ENCODE assay signal across 29 mouse cellular contexts in the genomic region with DNA sequence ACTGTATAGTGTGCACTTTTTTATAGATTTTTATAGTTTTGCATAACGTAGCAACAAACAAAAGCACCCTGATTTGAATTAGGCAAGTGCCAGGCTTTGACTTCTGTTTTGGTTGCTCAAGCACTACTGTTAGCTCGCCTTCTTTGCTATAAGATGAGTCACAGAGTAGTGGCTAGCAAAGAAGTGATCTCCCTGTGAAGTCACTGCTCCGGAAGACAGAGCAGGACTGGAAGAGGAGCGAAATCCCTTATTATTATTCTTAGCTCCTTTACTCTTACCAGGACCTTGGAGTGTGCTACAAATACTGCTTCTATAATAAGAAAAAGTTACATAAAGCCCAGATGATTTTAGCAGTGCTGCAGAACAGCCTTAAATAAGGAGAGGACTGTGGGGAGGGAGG.
"Had no signal": no experiment of that assay in that cellular context is flagged by ENCODE, and none has a peak within 500 bp of the region (broad histone marks: within the 10 kb centered on the region; RNA-seq: fewer than 3 reads in every experiment).

No protein-coding gene starts in this region.

- H3K4me1 ChIP-seq: forebrain, embryonic 10.5 days had no signal

- H3K9ac ChIP-seq: embryonic facial prominence, embryonic 12.5 days; embryonic facial prominence, embryonic 13.5 days; embryonic facial prominence, embryonic 15.5 days; forebrain, embryonic 12.5 days; forebrain, embryonic 13.5 days; forebrain, embryonic 15.5 days; forebrain, postnatal 0 days had no signal

- H3K9me3 ChIP-seq: embryonic facial prominence, embryonic 12.5 days; embryonic facial prominence, embryonic 15.5 days; forebrain, embryonic 10.5 days; forebrain, embryonic 12.5 days; forebrain, embryonic 13.5 days; forebrain, embryonic 15.5 days; heart, embryonic 10.5 days had no signal

- DNase-seq: cerebellum, adult 9-10 months; cerebellum, adult 9-11 months; cerebellum, postnatal 10 days; cerebellum, postnatal 14 days; cerebellum, postnatal 25 days; cerebellum, postnatal 36 days; embryo, embryonic 11 days; forebrain, postnatal 0 days; gastrocnemius, adult 2 months; gastrocnemius, postnatal 10 days; gastrocnemius, postnatal 14 days; gastrocnemius, postnatal 25 days; gastrocnemius, postnatal 36 days; heart, adult 11 months; heart, adult 18-20 months; heart, adult 2 months had no signal

- ATAC-seq: forebrain, embryonic 13.5 days; forebrain, embryonic 14.5 days; forebrain, embryonic 15.5 days; forebrain, embryonic 16.5 days; forebrain, postnatal 0 days had no signal

- H3K4me2 ChIP-seq: embryonic facial prominence, embryonic 12.5 days; embryonic facial prominence, embryonic 13.5 days; embryonic facial prominence, embryonic 15.5 days; forebrain, embryonic 12.5 days; forebrain, embryonic 13.5 days; forebrain, embryonic 15.5 days; heart, embryonic 11.5 days had no signal

- H3K27me3 ChIP-seq: embryonic facial prominence, embryonic 12.5 days; embryonic facial prominence, embryonic 13.5 days; embryonic facial prominence, embryonic 15.5 days; forebrain, embryonic 12.5 days; forebrain, embryonic 13.5 days; forebrain, embryonic 15.5 days had no signal

- H3K4me3 ChIP-seq: embryonic facial prominence, embryonic 10.5 days; embryonic facial prominence, embryonic 12.5 days; embryonic facial prominence, embryonic 13.5 days; embryonic facial prominence, embryonic 15.5 days; erythroblast, embryonic 14.5 days; forebrain, embryonic 10.5 days; forebrain, embryonic 12.5 days; forebrain, embryonic 13.5 days; forebrain, embryonic 15.5 days; gastrocnemius, adult 2 months; heart, adult 2 months; heart, embryonic 10.5 days had no signal

- H3K36me3 ChIP-seq: embryonic facial prominence, embryonic 10.5 days; embryonic facial prominence, embryonic 12.5 days; embryonic facial prominence, embryonic 13.5 days; embryonic facial prominence, embryonic 15.5 days; forebrain, embryonic 12.5 days; forebrain, embryonic 15.5 days had no signal

- H3K27ac ChIP-seq: embryonic facial prominence, embryonic 10.5 days; embryonic facial prominence, embryonic 12.5 days; embryonic facial prominence, embryonic 13.5 days; embryonic facial prominence, embryonic 15.5 days; forebrain, embryonic 10.5 days; forebrain, embryonic 12.5 days; forebrain, embryonic 13.5 days; forebrain, embryonic 15.5 days; gastrocnemius, adult 2 months; heart, adult 2 months; heart, embryonic 10.5 days had no signal
